Mouse (Mus musculus): ENCODE data around the gene Usp39. TPM values are rescaled to one million over a fixed set of nuclear protein-coding genes. Genes with fewer than 3 reads are reported as not detected.

Usp39 gene
- total RNA-seq, 4 experiments from 2014 or later = 14.4 to 20.0 (median 15.2) TPM

- no peak for DNase-seq (ENCODE audit: low spot score)
These were observed 7.8 kb upstream of the Usp39 start for GRCm38 (mm10) chr6:72352636-72353405.

GRCm38 (mm10) chr6:72350214-72350613, 5.2 kb upstream of the Usp39 start:
- no peak for DNase-seq (ENCODE audit: low spot score)

GRCm38 (mm10) chr6:72348411-72348810, 3.4 kb upstream of the Usp39 start:
- no peak for DNase-seq (ENCODE audit: low spot score)

GRCm38 (mm10) chr6:72347166-72347941, 2.4 kb upstream of the Usp39 start, which contains the start of gene 0610030E20Rik:
Gene 0610030E20Rik, plus strand, starts transcription at chr6:72347317.
- peak; percentile 76 for DNase-seq (ENCODE audit: low spot score)

GRCm38 (mm10) chr6:72346261-72346660, 1.3 kb upstream of the Usp39 start:
- no peak for DNase-seq (ENCODE audit: low spot score)

- no peak for DNase-seq (ENCODE audit: low spot score)
These were observed 649 bp upstream of the Usp39 start for GRCm38 (mm10) chr6:72345633-72346032.

GRCm38 (mm10) chr6:72344396-72345073, 449 bp downstream of the Usp39 start:
- no peak for DNase-seq (ENCODE audit: low spot score)

- DNase-seq (ENCODE audit: low spot score) = no peak
These were observed 4.5 kb downstream of the Usp39 start for GRCm38 (mm10) chr6:72340481-72340880.

- peak; percentile 47 for DNase-seq (ENCODE audit: low spot score)
These were observed 11.9 kb downstream of the Usp39 start for GRCm38 (mm10) chr6:72333111-72333510.

- DNase-seq (ENCODE audit: low spot score) = no peak
These were observed 14.9 kb downstream of the Usp39 start for GRCm38 (mm10) chr6:72330133-72330532.

- no peak for DNase-seq (ENCODE audit: low spot score)
These were observed 16.0 kb downstream of the Usp39 start for GRCm38 (mm10) chr6:72329019-72329418.

GRCm38 (mm10) chr6:72326274-72326673, 18.7 kb downstream of the Usp39 start:
- DNase-seq (ENCODE audit: low spot score) = no peak

- no peak for DNase-seq (ENCODE audit: low spot score)
These were observed 21.0 kb downstream of the Usp39 start for GRCm38 (mm10) chr6:72323786-72324508.

- DNase-seq (ENCODE audit: low spot score) = no peak
These were observed 22.0 kb downstream of the Usp39 start for GRCm38 (mm10) chr6:72322936-72323335.

GRCm38 (mm10) chr6:72319019-72319418, 26.0 kb downstream of the Usp39 start:
- peak; percentile 56 for DNase-seq (ENCODE audit: low spot score)

- DNase-seq (ENCODE audit: low spot score) = no peak
These were observed 26.5 kb downstream of the Usp39 start for GRCm38 (mm10) chr6:72318440-72318839.

GRCm38 (mm10) chr6:72316044-72316443, 28.9 kb downstream of the Usp39 start:
- no peak for DNase-seq (ENCODE audit: low spot score)

GRCm38 (mm10) chr6:72315384-72315783, 29.6 kb downstream of the Usp39 start:
- no peak for DNase-seq (ENCODE audit: low spot score)

- no peak for DNase-seq (ENCODE audit: low spot score)
These were observed 31.7 kb downstream of the Usp39 start for GRCm38 (mm10) chr6:72313124-72313867.

- no peak for DNase-seq (ENCODE audit: low spot score)
These were observed 32.8 kb downstream of the Usp39 start for GRCm38 (mm10) chr6:72312198-72312597.

GRCm38 (mm10) chr6:72303510-72303909, 41.5 kb downstream of the Usp39 start:
- DNase-seq (ENCODE audit: low spot score) = no peak
